Mouse (Mus musculus): ENCODE results near the gene Olfr524. TPM values are rescaled to one million over a fixed set of nuclear protein-coding genes. Genes with fewer than 3 reads are reported as not detected.
A peak's percentile ranks its signal among the peaks of the same experiment; 100 is the strongest.

The Olfr524 gene
- not detected in 2 replicates for polyA plus RNA-seq (2015; fragmentation: Nextera tagmentation; extraction: Ambion mirVana)

- Histone ChIP-seq H3K9me3 (replicated peaks) (no peaks in the 10 kb centered on the region), H3K9ac (no peak within 1 kb of the TSS), H3K4me3 (replicated peaks) (no peak within 1 kb of the TSS), H3K27ac (no peak within 1 kb of the TSS), H3K4me1 (replicated peaks) (peaks cover 42% of the 10 kb centered on the region), H3K36me3 (no peaks in the 10 kb centered on the region), H3K27me3 (no peaks in the 10 kb centered on the region), H3K4me2 (no peak within 1 kb of the TSS)
- ATAC-seq (ENCODE audit: low read depth) (no peak), DNase-seq (no peak)
Measured at GRCm38 (mm10) chr7:140205864-140206263, at the start of gene Olfr524. TSS of gene Olfr524 (minus strand) at chr7:140205964.

- Histone ChIP-seq H3K4me2 (no peak overlapping the region), H3K27me3 (no peaks in the 10 kb centered on the region), H3K4me1 (replicated peaks) (no peaks in the 10 kb centered on the region), H3K9me3 (replicated peaks) (no peaks in the 10 kb centered on the region), H3K4me3 (replicated peaks) (no peak overlapping the region), H3K36me3 (no peaks in the 10 kb centered on the region), H3K27ac (no peak overlapping the region), H3K9ac (no peak overlapping the region)
- DNase-seq (no peak), ATAC-seq (ENCODE audit: low read depth) (no peak)
- WGBS (ENCODE audit: insufficient replicate concordance) = 56% methylated on average over 7 of the region's 7 CpGs
Measured at GRCm38 (mm10) chr7:140253780-140254299, 48.1 kb upstream of the Olfr524 start.

GRCm38 (mm10) chr7:140247216-140247615 is 41.5 kb upstream of the Olfr524 start, which contains the start of gene 5830411N06Rik:
TSS of gene 5830411N06Rik (plus strand) at chr7:140247284.
- H3K9ac ChIP-seq = no peak within 1 kb of the TSS
- H3K4me3 ChIP-seq (replicated peaks) = no peak within 1 kb of the TSS
- H3K27me3 ChIP-seq = no peaks in the 10 kb centered on the region
- WGBS (ENCODE audit: insufficient replicate concordance) = 72% methylated on average over 4 of the region's 4 CpGs
- no peak within 1 kb of the TSS for H3K4me2 ChIP-seq
- H3K4me1 ChIP-seq (replicated peaks) = no peaks in the 10 kb centered on the region
- DNase-seq = no peak
- ATAC-seq (ENCODE audit: low read depth) = no peak
- H3K27ac ChIP-seq = no peak within 1 kb of the TSS
- H3K9me3 ChIP-seq (replicated peaks) = no peaks in the 10 kb centered on the region
- no peaks in the 10 kb centered on the region for H3K36me3 ChIP-seq

GRCm38 (mm10) chr7:140233696-140234095 is 27.9 kb upstream of the Olfr524 start:
- Histone ChIP-seq H3K4me3 (replicated peaks) (no peak overlapping the region), H3K27ac (no peak overlapping the region), H3K9ac (no peak overlapping the region), H3K4me1 (replicated peaks) (no peaks in the 10 kb centered on the region), H3K9me3 (replicated peaks) (no peaks in the 10 kb centered on the region), H3K4me2 (no peak overlapping the region), H3K36me3 (no peaks in the 10 kb centered on the region), H3K27me3 (no peaks in the 10 kb centered on the region)
- DNase-seq = no peak
- 73% methylated on average over 3 of the region's 3 CpGs for WGBS (ENCODE audit: insufficient replicate concordance)
- no peak for ATAC-seq (ENCODE audit: low read depth)

- Histone ChIP-seq H3K4me2 (no peak overlapping the region), H3K36me3 (no peaks in the 10 kb centered on the region), H3K9me3 (replicated peaks) (no peaks in the 10 kb centered on the region), H3K4me3 (replicated peaks) (no peak overlapping the region), H3K27ac (no peak overlapping the region), H3K27me3 (no peaks in the 10 kb centered on the region), H3K9ac (no peak overlapping the region), H3K4me1 (replicated peaks) (no peaks in the 10 kb centered on the region)
- 46% methylated on average over 2 of the region's 2 CpGs for WGBS (ENCODE audit: insufficient replicate concordance)
- DNase-seq (no peak), ATAC-seq (ENCODE audit: low read depth) (no peak)
Measured at GRCm38 (mm10) chr7:140231026-140231425, 25.3 kb upstream of the Olfr524 start.

GRCm38 (mm10) chr7:140228476-140228875 is 22.7 kb upstream of the Olfr524 start:
- Histone ChIP-seq H3K4me1 (replicated peaks) (no peaks in the 10 kb centered on the region), H3K27ac (no peak overlapping the region), H3K36me3 (no peaks in the 10 kb centered on the region), H3K9me3 (replicated peaks) (no peaks in the 10 kb centered on the region), H3K4me3 (replicated peaks) (no peak overlapping the region), H3K9ac (no peak overlapping the region), H3K4me2 (no peak overlapping the region), H3K27me3 (no peaks in the 10 kb centered on the region)
- WGBS (ENCODE audit: insufficient replicate concordance) = 66% methylated on average over 13 of the region's 13 CpGs
- ATAC-seq (ENCODE audit: low read depth) = no peak
- DNase-seq = no peak

GRCm38 (mm10) chr7:140224209-140224608 is 18.4 kb upstream of the Olfr524 start:
- Histone ChIP-seq H3K9me3 (replicated peaks) (no peaks in the 10 kb centered on the region), H3K4me2 (no peak overlapping the region), H3K4me3 (replicated peaks) (no peak overlapping the region), H3K36me3 (no peaks in the 10 kb centered on the region), H3K4me1 (replicated peaks) (no peaks in the 10 kb centered on the region), H3K27ac (no peak overlapping the region), H3K9ac (no peak overlapping the region), H3K27me3 (no peaks in the 10 kb centered on the region)
- ATAC-seq (ENCODE audit: low read depth) = no peak
- 66% methylated on average over 13 of the region's 13 CpGs for WGBS (ENCODE audit: insufficient replicate concordance)
- no peak for DNase-seq

GRCm38 (mm10) chr7:140220375-140220774 is 14.6 kb upstream of the Olfr524 start:
- no peaks in the 10 kb centered on the region for H3K27me3 ChIP-seq
- no peaks in the 10 kb centered on the region for H3K36me3 ChIP-seq
- H3K4me2 ChIP-seq = no peak overlapping the region
- ATAC-seq (ENCODE audit: low read depth) = no peak
- H3K9ac ChIP-seq = no peak overlapping the region
- H3K9me3 ChIP-seq (replicated peaks) = no peaks in the 10 kb centered on the region
- no peaks in the 10 kb centered on the region for H3K4me1 ChIP-seq (replicated peaks)
- no peak overlapping the region for H3K4me3 ChIP-seq (replicated peaks)
- WGBS (ENCODE audit: insufficient replicate concordance) = 56% methylated on average over 4 of the region's 4 CpGs
- no peak overlapping the region for H3K27ac ChIP-seq
- DNase-seq = no peak

- H3K4me2 ChIP-seq = no peak overlapping the region
- no peaks in the 10 kb centered on the region for H3K9me3 ChIP-seq (replicated peaks)
- H3K9ac ChIP-seq = no peak overlapping the region
- no peak overlapping the region for H3K27ac ChIP-seq
- no peaks in the 10 kb centered on the region for H3K27me3 ChIP-seq
- DNase-seq (no peak), ATAC-seq (ENCODE audit: low read depth) (no peak)
- H3K36me3 ChIP-seq = no peaks in the 10 kb centered on the region
- 0% methylated on average over 1 of the region's 1 CpGs for WGBS (ENCODE audit: insufficient replicate concordance)
- no peak overlapping the region for H3K4me3 ChIP-seq (replicated peaks)
- no peaks in the 10 kb centered on the region for H3K4me1 ChIP-seq (replicated peaks)
Measured at GRCm38 (mm10) chr7:140219268-140219667, 13.5 kb upstream of the Olfr524 start.

GRCm38 (mm10) chr7:140217967-140218366 is 12.2 kb upstream of the Olfr524 start, which contains the start of gene Cd163l1:
TSS of gene Cd163l1 (plus strand) at chr7:140218267.
- Histone ChIP-seq H3K9me3 (replicated peaks) (no peaks in the 10 kb centered on the region), H3K36me3 (no peaks in the 10 kb centered on the region), H3K4me1 (replicated peaks) (no peaks in the 10 kb centered on the region), H3K4me2 (no peak within 1 kb of the TSS), H3K4me3 (replicated peaks) (no peak within 1 kb of the TSS), H3K27ac (no peak within 1 kb of the TSS), H3K9ac (no peak within 1 kb of the TSS), H3K27me3 (no peaks in the 10 kb centered on the region)
- DNase-seq = no peak
- WGBS (ENCODE audit: insufficient replicate concordance) = 53% methylated on average over 2 of the region's 2 CpGs
- peak; percentile 65; the same call in 1 of the 2 replicates for ATAC-seq (ENCODE audit: low read depth)

- 66% methylated on average over 5 of the region's 5 CpGs for WGBS (ENCODE audit: insufficient replicate concordance)
- Histone ChIP-seq H3K27ac (no peak overlapping the region), H3K4me2 (no peak overlapping the region), H3K27me3 (no peaks in the 10 kb centered on the region), H3K4me1 (replicated peaks) (no peaks in the 10 kb centered on the region; the same call in 1 of the 2 replicates), H3K9me3 (replicated peaks) (no peaks in the 10 kb centered on the region), H3K36me3 (no peaks in the 10 kb centered on the region), H3K4me3 (replicated peaks) (no peak overlapping the region), H3K9ac (no peak overlapping the region)
- DNase-seq = no peak
- no peak for ATAC-seq (ENCODE audit: low read depth)
Measured at GRCm38 (mm10) chr7:140213841-140214240, 8.1 kb upstream of the Olfr524 start.

- Histone ChIP-seq H3K36me3 (no peaks in the 10 kb centered on the region), H3K4me2 (peak overlapping the region; percentile 15; the same call in 1 of the 2 replicates), H3K9ac (no peak overlapping the region), H3K27me3 (no peaks in the 10 kb centered on the region), H3K4me3 (replicated peaks) (no peak overlapping the region), H3K9me3 (replicated peaks) (no peaks in the 10 kb centered on the region), H3K4me1 (replicated peaks) (peaks cover 33% of the 10 kb centered on the region), H3K27ac (no peak overlapping the region)
- ATAC-seq (ENCODE audit: low read depth) (no peak), DNase-seq (no peak)
- 39% methylated on average over 3 of the region's 3 CpGs for WGBS (ENCODE audit: insufficient replicate concordance)
Measured at GRCm38 (mm10) chr7:140208677-140209076, 2.9 kb upstream of the Olfr524 start.
